In genomic region chr19:60758896-60759835, GRCm38 (mm10) we compare ENCODE assay signal across 23 mouse cellular contexts. TPM values are rescaled to one million over a fixed set of nuclear protein-coding genes. Genes with fewer than 3 reads are reported as not detected.
DNase-seq lines count a peak whose midpoint lies in the region; ATAC-seq and TF ChIP-seq lines count a peak whose summit lies in the region.
"Had no signal": no experiment of that assay in that cellular context is flagged by ENCODE, and none has a peak within 500 bp of the region (broad histone marks: within the 10 kb centered on the region; RNA-seq: fewer than 3 reads in every experiment).

No protein-coding gene starts in this region.

- H3K9me3 ChIP-seq in liver, embryonic 12.5 days (replicated peaks), result no peaks in the 10 kb centered on the region
- H3K9me3 ChIP-seq: embryonic facial prominence, embryonic 13.5 days; forebrain, embryonic 13.5 days; hindbrain, embryonic 15.5 days; limb, embryonic 12.5 days; stomach, embryonic 15.5 days had no signal

- H3K4me2 ChIP-seq in liver, embryonic 12.5 days, result peak overlapping the region; percentile 8; the same call in 1 of the 2 replicates
- H3K4me2 ChIP-seq: embryonic facial prominence, embryonic 13.5 days; forebrain, embryonic 13.5 days; limb, embryonic 12.5 days; stomach, embryonic 15.5 days had no signal

- no peak for ATAC-seq in liver, embryonic 12.5 days
- ATAC-seq: forebrain, embryonic 13.5 days; midbrain, embryonic 16.5 days had no signal

- no peak for TF ChIP-seq POLR2A in thymus, adult 2 months (IDR thresholded peaks at IDR 0.05; ENCODE audit: control insufficient read depth, extremely low read depth, insufficient read depth, low read length, poor library complexity)

- no peak overlapping the region for H3K4me3 ChIP-seq in liver, embryonic 12.5 days
- no peak overlapping the region for H3K4me3 ChIP-seq in thymus, adult 2 months (ENCODE audit: control insufficient read depth, insufficient read depth, low read length)
- H3K4me3 ChIP-seq: embryonic facial prominence, embryonic 13.5 days; forebrain, embryonic 13.5 days; hindbrain, embryonic 15.5 days; layer of hippocampus, adult 2 months; limb, embryonic 12.5 days; stomach, embryonic 15.5 days had no signal

- DNase-seq in embryo, embryonic 10 days (ENCODE audit: low spot score), result peak; percentile 29
- DNase-seq in embryo, embryonic 10.5 days (ENCODE audit: low spot score), result no peak
- DNase-seq in liver (no peak), adipocyte (ENCODE audit: low spot score) (peak; percentile 73)
- no peak for DNase-seq in thymus, adult 2 months
- DNase-seq in gastrocnemius, postnatal 10 days, result no peak
- DNase-seq: adrenal gland, postnatal 14 days; cerebellum, adult 9-11 months; heart, postnatal 36 days; kidney, adult 2 months; kidney, postnatal 14 days; thymus, adult 18-20 months; thymus, postnatal 4 days had no signal

- WGBS in liver, embryonic 12.5 days (ENCODE audit: insufficient replicate concordance), result 72% methylated on average over 4 of the region's 4 CpGs
- 97% methylated on average over 4 of the region's 4 CpGs for WGBS in thymus, adult 2 months

- peaks cover 36% of the 10 kb centered on the region for H3K4me1 ChIP-seq in liver, embryonic 12.5 days
- H3K4me1 ChIP-seq in thymus, adult 2 months (replicated peaks; ENCODE audit: control insufficient read depth, insufficient read depth, low read length), result peaks cover 10% of the 10 kb centered on the region

- H3K27me3 ChIP-seq in liver, embryonic 12.5 days (replicated peaks), result peaks cover 48% of the 10 kb centered on the region
- H3K27me3 ChIP-seq in thymus, adult 2 months (ENCODE audit: control insufficient read depth, insufficient read depth, low read length), result no peaks in the 10 kb centered on the region; the same call in 1 of the 2 replicates
- H3K27me3 ChIP-seq: hindbrain, embryonic 15.5 days; stomach, embryonic 15.5 days had no signal

- no peak for TF ChIP-seq CTCF in thymus, adult 2 months (IDR thresholded peaks at IDR 0.05; ENCODE audit: borderline replicate concordance, control insufficient read depth, extremely low read depth, insufficient read depth, low read length, poor library complexity)

- H3K36me3 ChIP-seq in liver, embryonic 12.5 days, result peaks cover 44% of the 10 kb centered on the region
- peaks cover 32% of the 10 kb centered on the region for H3K36me3 ChIP-seq in thymus, adult 2 months (ENCODE audit: control insufficient read depth, insufficient read depth, low read length)

- H3K9ac ChIP-seq in liver, embryonic 12.5 days, result no peak overlapping the region
- H3K9ac ChIP-seq: embryonic facial prominence, embryonic 13.5 days; forebrain, embryonic 13.5 days; hindbrain, embryonic 15.5 days; limb, embryonic 12.5 days; liver, embryonic 14.5 days; stomach, embryonic 15.5 days had no signal

- no peak overlapping the region for H3K27ac ChIP-seq in liver, embryonic 12.5 days
- H3K27ac ChIP-seq in thymus, adult 2 months (ENCODE audit: control insufficient read depth, insufficient read depth, low read length), result no peak overlapping the region
- H3K27ac ChIP-seq: embryonic facial prominence, embryonic 13.5 days; forebrain, embryonic 13.5 days; hindbrain, embryonic 15.5 days; layer of hippocampus, adult 2 months; limb, embryonic 12.5 days; liver, embryonic 14.5 days; macrophage; stomach, embryonic 15.5 days had no signal

RNA-seq across cellular contexts. Expression of gene Nanos1, which starts 3.4 kb away (rescaled TPM):
- 1.3 and 1.6 TPM in 2 replicates for polyA plus RNA-seq in liver, embryonic 12.5 days (2016; fragmentation: Nextera tagmentation; extraction: Ambion mirVana)
- 2.2 and 3.4 TPM in 2 replicates for polyA plus RNA-seq in thymus, adult 2 months (2012; rRNA removed)
- under 1 TPM; 0.38 to 0.45 TPM for total RNA-seq in gastrocnemius, postnatal 10 days (2021)

RNA-seq across cellular contexts. Expression of gene Eif3a, which starts 31.3 kb away (rescaled TPM):
- polyA plus RNA-seq in liver, embryonic 12.5 days (2016; fragmentation: Nextera tagmentation; extraction: Ambion mirVana), result 131 and 132 TPM in 2 replicates
- 43.3 and 45.1 TPM in 2 replicates for polyA plus RNA-seq in thymus, adult 2 months (2012; rRNA removed)
- total RNA-seq in gastrocnemius, postnatal 10 days (2021), result 100 to 1,000 TPM in 1 of 2 experiments, 10 to 100 TPM in 1; 96.2 to 105 TPM

RNA-seq across cellular contexts. Expression of gene Fam45a, which starts 52.2 kb away (rescaled TPM):
- polyA plus RNA-seq in liver, embryonic 12.5 days (2016; fragmentation: Nextera tagmentation; extraction: Ambion mirVana), result 25.4 and 25.7 TPM in 2 replicates
- 7.7 and 11.5 TPM in 2 replicates for polyA plus RNA-seq in thymus, adult 2 months (2012; rRNA removed)
- 10 to 100 TPM; 15.2 to 20.1 TPM for total RNA-seq in gastrocnemius, postnatal 10 days (2021)

Comparison
In these comparisons a context has a peak if more than half of its experiments do, and no peak if none do; other contexts are left out.
1. DNase-seq: peak in embryo, embryonic 10 days (single experiment) and adipocyte (single experiment); none in embryo, embryonic 10.5 days (single experiment), liver (single experiment), thymus, adult 2 months (single experiment) and gastrocnemius, postnatal 10 days (single experiment).